Mouse (Mus musculus) urinary bladder, adult 18-20 months (tissue): ENCODE results near the gene Bcan.

Source experiments
- DNase-seq, 2 experiments: peaks; one replicate each; pipeline ENCODE4 v3.0.0; 2022; ENCODE audit warnings: low spot score in 2 of 2, mixed read lengths in 2 of 2

The Bcan gene

GRCm38 (mm10) chr3:88000181-88000580 lies at the start of gene Bcan:
Gene Bcan, minus strand, starts transcription at chr3:88000230.
- DNase-seq: no peak

- peak in 1 of 2 experiments; percentile 6 for DNase-seq
Observed at GRCm38 (mm10) chr3:88049532-88049931, 49.5 kb upstream of the Bcan start.

- DNase-seq: peak; percentile 72 to 79
Observed at GRCm38 (mm10) chr3:88042661-88043421, 42.8 kb upstream of the Bcan start, which contains the start of gene Gpatch4. Gene Gpatch4, plus strand, starts transcription at chr3:88043108.

GRCm38 (mm10) chr3:88035561-88036293 lies 35.7 kb upstream of the Bcan start:
- no peak for DNase-seq

GRCm38 (mm10) chr3:88033506-88033905 lies 33.5 kb upstream of the Bcan start:
- no peak for DNase-seq

- peak in 1 of 2 experiments; percentile 41 for DNase-seq
Observed at GRCm38 (mm10) chr3:88030608-88031395, 30.8 kb upstream of the Bcan start.

- no peak for DNase-seq
Observed at GRCm38 (mm10) chr3:88027434-88028186, 27.6 kb upstream of the Bcan start, which contains the start of gene Hapln2. Gene Hapln2, minus strand, starts transcription at chr3:88027583.

GRCm38 (mm10) chr3:88026823-88027222 lies 26.8 kb upstream of the Bcan start:
- DNase-seq: no peak

GRCm38 (mm10) chr3:88023192-88024074 lies 23.4 kb upstream of the Bcan start:
- DNase-seq: no peak

GRCm38 (mm10) chr3:88022322-88023191 lies 22.5 kb upstream of the Bcan start:
- peak; percentile 85 to 90 for DNase-seq

- no peak for DNase-seq
Observed at GRCm38 (mm10) chr3:88010634-88011265, 10.7 kb upstream of the Bcan start.

GRCm38 (mm10) chr3:88005822-88006786 lies 6.1 kb upstream of the Bcan start:
- DNase-seq: no peak

- no peak for DNase-seq
Observed at GRCm38 (mm10) chr3:88002291-88002976, 2.4 kb upstream of the Bcan start.

GRCm38 (mm10) chr3:88000816-88001595 lies 976 bp upstream of the Bcan start:
- no peak for DNase-seq

GRCm38 (mm10) chr3:87999243-87999895 lies 661 bp downstream of the Bcan start:
- DNase-seq: no peak

- no peak for DNase-seq
Observed at GRCm38 (mm10) chr3:87998747-87999146, 1.3 kb downstream of the Bcan start.
